Mouse (Mus musculus) telencephalon, adult 2 months (tissue): ENCODE data around the gene Coa3.

ENCODE experiments used
- DNase-seq: peaks from one replicate; pipeline ENCODE4 v3.0.0-alpha.2; 2011; ENCODE audit warnings: low read depth, low spot score

Gene Coa3

GRCm38 (mm10) chr11:101252941-101253340, 26.0 kb downstream of the Coa3 start:
- DNase-seq, result no peak

GRCm38 (mm10) chr11:101251031-101251430, 27.9 kb downstream of the Coa3 start:
- no peak for DNase-seq

GRCm38 (mm10) chr11:101248258-101248994, 30.5 kb downstream of the Coa3 start:
- no peak for DNase-seq

DNA sequence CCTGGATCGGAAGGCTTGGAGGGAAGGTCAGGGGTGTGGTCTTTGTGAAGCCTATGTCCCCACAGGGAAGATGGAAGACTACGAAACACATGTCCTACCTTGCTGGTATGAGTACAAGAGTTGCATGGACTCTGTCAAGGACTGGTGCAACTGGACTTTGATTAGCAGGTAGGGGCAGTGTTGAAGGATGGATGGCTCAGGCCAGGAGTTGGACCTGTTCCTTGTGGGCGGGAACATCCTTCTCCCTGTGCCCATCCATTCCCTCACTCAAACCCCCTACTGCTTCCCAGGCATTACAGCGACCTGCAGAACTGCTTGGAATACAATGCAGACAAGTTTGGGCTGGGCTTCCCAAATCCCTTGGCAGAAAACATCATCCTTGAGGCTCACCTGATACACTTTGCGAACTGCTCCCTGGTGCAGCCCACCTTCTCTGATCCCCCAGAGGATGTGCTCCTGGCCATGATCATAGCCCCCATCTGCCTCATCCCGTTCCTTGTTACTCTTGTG, 31.3 kb downstream of the Coa3 start:
- no peak for DNase-seq

- DNase-seq, result no peak
Measured at GRCm38 (mm10) chr11:101246702-101247012, 32.3 kb downstream of the Coa3 start.

DNA sequence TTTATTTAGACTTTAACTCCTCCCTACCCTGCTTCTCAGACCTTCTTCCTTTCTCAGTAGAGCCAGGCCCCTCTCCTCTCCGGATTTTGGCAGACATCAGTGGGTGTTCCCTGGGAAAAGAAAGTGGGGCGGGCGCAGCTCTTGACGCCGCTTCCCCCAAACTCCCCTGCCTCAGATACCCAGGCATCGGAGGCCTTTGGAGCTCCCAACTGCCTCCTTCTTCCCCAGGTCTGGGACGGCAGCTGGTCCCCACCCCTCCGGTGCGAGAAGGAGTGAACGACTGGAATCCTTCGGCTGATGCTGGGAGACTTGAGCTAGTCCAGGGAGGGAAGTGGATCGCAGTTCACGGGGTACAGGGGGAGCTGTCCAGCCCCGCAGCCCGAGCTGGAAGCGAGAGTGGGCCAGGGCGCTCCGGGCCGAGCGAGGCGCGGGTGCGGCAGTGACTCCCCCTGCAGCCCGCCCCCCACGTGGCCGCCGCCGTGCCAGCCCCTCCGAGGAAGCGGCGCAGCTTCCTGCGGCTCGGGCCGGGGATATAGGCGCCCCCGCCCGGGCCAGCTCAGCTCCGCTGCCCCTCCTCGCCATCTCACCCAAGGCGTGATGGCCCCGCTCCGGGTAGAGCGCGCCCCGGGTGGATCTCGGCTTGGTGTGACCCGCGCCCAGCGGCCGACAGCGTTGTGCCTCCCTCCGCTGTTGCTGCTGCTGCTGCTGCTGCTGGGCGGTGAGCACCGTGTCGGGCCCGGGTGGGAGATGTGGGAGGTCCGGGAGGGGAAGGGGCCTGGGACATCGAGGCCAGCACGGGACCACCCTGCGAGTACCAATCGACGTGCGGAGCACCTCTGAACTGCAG, 32.8 kb downstream of the Coa3 start, which contains the start of gene Ramp2:
Gene Ramp2 (plus strand): TSS at position 174 of the 847 bp plus-strand sequence.
- DNase-seq, result no peak

- no peak for DNase-seq
Measured at GRCm38 (mm10) chr11:101245071-101245470, 33.8 kb downstream of the Coa3 start.

GRCm38 (mm10) chr11:101238071-101238647, 40.8 kb downstream of the Coa3 start:
- peak; percentile 63 for DNase-seq

DNA sequence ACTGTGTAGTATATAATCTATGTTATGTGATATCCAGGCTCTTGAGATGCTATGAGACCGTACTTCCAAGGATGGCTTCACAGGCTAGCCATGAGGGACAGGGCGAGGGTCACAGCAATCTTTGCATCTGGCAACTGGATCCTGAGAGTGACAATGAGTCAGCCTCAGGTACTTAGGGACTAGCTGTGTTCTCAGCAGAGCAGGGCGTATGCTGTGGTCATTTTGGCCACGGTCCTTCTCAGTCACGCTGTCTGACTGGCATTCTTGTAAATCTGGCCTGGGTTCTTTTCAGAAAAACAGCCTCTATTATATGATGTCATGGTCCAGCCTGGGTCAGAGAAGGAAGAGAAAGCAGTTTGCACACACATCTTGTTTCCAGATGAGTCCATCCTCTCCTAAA, 42.1 kb downstream of the Coa3 start:
- DNase-seq, result no peak

GRCm38 (mm10) chr11:101235429-101235828, 43.5 kb downstream of the Coa3 start:
- no peak for DNase-seq

DNA sequence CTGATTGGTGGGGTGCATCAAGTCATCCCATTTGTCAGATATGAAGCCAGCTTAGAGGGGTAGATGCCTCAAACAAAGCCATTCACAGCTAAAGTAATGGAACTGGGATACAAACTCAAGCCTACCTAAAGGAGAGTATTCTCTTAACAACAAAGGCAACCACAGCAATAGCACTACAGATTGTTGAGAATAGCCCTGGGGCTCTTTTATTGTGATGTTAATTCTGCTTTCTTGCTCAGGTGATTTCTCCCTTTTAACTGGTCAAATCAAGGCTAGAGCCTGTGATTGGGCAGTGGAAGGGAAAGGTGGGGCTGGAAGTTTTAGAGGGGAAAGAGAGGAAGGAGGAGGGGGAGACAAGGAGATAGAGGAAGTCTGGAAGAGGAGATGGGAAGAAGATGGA, 44.8 kb downstream of the Coa3 start:
- DNase-seq, result no peak

GRCm38 (mm10) chr11:101233240-101233639, 45.7 kb downstream of the Coa3 start:
- no peak for DNase-seq

- no peak for DNase-seq
Measured at GRCm38 (mm10) chr11:101232010-101232839, 46.7 kb downstream of the Coa3 start.

DNA sequence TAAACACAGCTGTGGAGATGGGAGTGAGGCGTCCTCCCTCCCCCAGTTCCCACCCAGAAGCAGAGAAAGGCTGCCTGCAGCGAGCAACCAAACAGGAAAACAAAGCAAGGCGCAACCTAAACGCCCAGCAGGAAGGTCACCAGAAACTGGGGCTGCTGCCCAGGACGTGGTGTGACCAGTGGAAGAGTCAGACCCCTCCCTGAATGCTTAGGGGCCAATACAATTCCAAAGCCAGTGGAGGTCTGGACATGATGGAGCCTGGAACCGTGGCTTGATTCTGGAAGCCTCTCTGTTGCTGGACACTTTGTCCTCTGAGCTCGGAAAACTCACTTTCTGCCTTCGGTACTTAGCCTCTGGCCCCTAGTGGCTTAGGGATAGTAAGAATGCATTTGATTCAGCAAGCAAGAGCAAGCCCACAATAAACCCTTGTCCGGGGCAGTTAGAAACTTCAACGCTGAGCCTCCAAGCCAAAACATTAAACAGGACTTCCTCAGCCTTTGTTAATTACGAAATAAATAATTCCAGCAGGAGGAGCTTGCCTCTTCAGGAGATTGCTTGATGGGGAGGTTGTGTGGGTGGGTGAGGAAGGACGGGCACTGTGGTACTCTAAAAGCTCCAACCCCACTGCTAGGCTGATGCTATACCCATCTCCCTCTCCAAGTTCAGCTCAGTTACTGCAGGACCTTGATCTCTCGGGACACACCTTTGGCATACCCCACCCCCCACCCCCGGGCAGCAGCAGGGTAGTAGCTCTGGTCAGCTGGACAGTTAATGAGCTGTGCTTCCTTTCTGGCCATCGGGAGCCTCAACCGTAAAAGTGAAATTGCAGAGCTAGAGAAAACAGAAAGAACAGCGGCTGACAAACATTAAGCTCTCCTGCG, 47.7 kb downstream of the Coa3 start:
- DNase-seq, result no peak

DNA sequence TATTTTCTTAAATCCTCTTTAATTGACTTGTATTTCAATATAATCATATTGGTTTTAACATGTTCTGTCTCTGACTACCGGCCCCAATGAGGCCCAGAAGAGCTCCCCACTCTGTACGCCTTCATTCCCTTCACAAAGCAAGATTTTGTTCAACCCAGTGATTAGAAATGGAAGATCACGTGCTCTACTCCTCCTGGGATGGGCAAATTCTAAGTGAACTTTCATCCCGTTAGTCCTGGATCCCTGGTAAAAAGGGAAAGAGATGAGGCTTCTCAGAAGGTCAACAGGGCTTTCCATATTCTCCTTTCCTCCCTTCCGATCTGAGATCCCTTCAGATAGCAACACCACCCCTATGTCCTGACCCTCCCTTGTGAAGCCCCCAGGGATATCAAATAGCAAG, 48.4 kb downstream of the Coa3 start:
- no peak for DNase-seq

GRCm38 (mm10) chr11:101230061-101230511, 48.8 kb downstream of the Coa3 start:
- DNase-seq, result no peak

GRCm38 (mm10) chr11:101229361-101229900, 49.5 kb downstream of the Coa3 start:
- DNase-seq, result no peak
